Mouse (Mus musculus): ENCODE measurements around the gene Ptprr.

DNA sequence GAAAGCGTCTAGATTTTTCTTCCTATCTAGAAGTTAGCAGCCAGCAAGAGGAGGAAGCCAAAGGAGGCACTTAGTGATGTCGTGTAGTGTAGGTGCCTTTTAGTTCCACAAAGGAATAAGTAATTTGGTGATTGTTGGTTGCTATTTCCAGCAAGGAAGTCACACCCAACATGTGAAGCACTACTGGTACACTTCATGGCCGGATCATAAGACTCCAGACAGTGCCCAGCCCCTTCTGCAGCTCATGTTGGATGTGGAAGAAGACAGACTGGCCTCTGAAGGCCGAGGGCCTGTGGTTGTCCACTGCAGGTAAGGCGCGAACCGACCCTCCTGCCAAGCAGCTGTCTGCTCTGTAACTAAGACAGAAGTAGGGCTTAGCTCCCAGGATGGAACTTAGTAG is 234.7 kb downstream of the Ptprr start:
- TF ChIP-seq CTCF (IDR thresholded peaks at IDR 0.05; ENCODE audit: extremely low read depth, insufficient read depth, low read length) = no peak
- TF ChIP-seq POLR2A (IDR thresholded peaks at IDR 0.05; ENCODE audit: extremely low read depth, insufficient read depth, low read length) = no peak

Measured in cortical plate, adult 2 months (tissue).